20 mouse cellular contexts compared by ENCODE assay signal in genomic region chr3:9341657-9342056, GRCm38 (mm10).
DNase-seq lines count a peak whose midpoint lies in the region; ATAC-seq and TF ChIP-seq lines count a peak whose summit lies in the region.
"Had no signal": no experiment of that assay in that cellular context is flagged by ENCODE, and none has a peak within 500 bp of the region (broad histone marks: within the 10 kb centered on the region; RNA-seq: fewer than 3 reads in every experiment).

No protein-coding gene starts in this region.

- TF ChIP-seq CTCF in cerebellum, adult 2 months (IDR thresholded peaks at IDR 0.05; ENCODE audit: borderline replicate concordance, insufficient read depth, low read depth, low read length), result no peak

- H3K9ac ChIP-seq in hindbrain, embryonic 12.5 days, result no peak overlapping the region
- no peak overlapping the region for H3K9ac ChIP-seq in lung, embryonic 15.5 days
- no peak overlapping the region for H3K9ac ChIP-seq in midbrain, embryonic 15.5 days
- H3K9ac ChIP-seq: heart, embryonic 12.5 days; intestine, embryonic 15.5 days; liver, embryonic 14.5 days; neural tube, embryonic 12.5 days had no signal

- DNase-seq in hindbrain, embryonic 10.5 days (ENCODE audit: low spot score), result no peak
- no peak for DNase-seq in lung, postnatal 10 days
- DNase-seq in midbrain, embryonic 10.5 days (ENCODE audit: low spot score), result no peak
- no peak for DNase-seq in cerebellum, adult 2 months
- DNase-seq: cerebellum, adult 11-12 months; gastrocnemius, postnatal 25 days; heart, adult 11 months; layer of hippocampus, postnatal 36 days had no signal

- no peak overlapping the region for H3K4me3 ChIP-seq in hindbrain, embryonic 10.5 days
- H3K4me3 ChIP-seq in hindbrain, embryonic 12.5 days, result no peak overlapping the region
- H3K4me3 ChIP-seq in lung, embryonic 15.5 days, result no peak overlapping the region
- no peak overlapping the region for H3K4me3 ChIP-seq in midbrain, embryonic 15.5 days
- no peak overlapping the region for H3K4me3 ChIP-seq in midbrain, embryonic 10.5 days
- H3K4me3 ChIP-seq in cerebellum, adult 2 months (replicated peaks; ENCODE audit: insufficient read depth, low read depth, low read length), result no peak overlapping the region
- H3K4me3 ChIP-seq: erythroblast, embryonic 14.5 days; myocyte; neural tube, embryonic 12.5 days had no signal

- TF ChIP-seq POLR2A in cerebellum, adult 2 months (IDR thresholded peaks at IDR 0.05; ENCODE audit: borderline replicate concordance, insufficient read depth, low read length), result no peak

- H3K36me3 ChIP-seq in hindbrain, embryonic 10.5 days, result no peaks in the 10 kb centered on the region
- H3K36me3 ChIP-seq in hindbrain, embryonic 12.5 days, result no peaks in the 10 kb centered on the region
- no peaks in the 10 kb centered on the region for H3K36me3 ChIP-seq in lung, embryonic 15.5 days
- H3K36me3 ChIP-seq in midbrain, embryonic 15.5 days (replicated peaks), result no peaks in the 10 kb centered on the region
- no peaks in the 10 kb centered on the region for H3K36me3 ChIP-seq in midbrain, embryonic 10.5 days
- H3K36me3 ChIP-seq: heart, embryonic 12.5 days; intestine, embryonic 15.5 days; midbrain, embryonic 13.5 days; neural tube, embryonic 12.5 days had no signal

- 0 out of 2 replicates have a peak overlapping the region, but pooled peaks have one; percentile 40 for H3K27ac ChIP-seq in hindbrain, embryonic 10.5 days
- no peak overlapping the region for H3K27ac ChIP-seq in hindbrain, embryonic 12.5 days
- H3K27ac ChIP-seq in lung, embryonic 15.5 days, result peak overlapping the region; percentile 35; the same call in 1 of the 2 replicates
- H3K27ac ChIP-seq in midbrain, embryonic 15.5 days, result no peak overlapping the region
- no peak overlapping the region for H3K27ac ChIP-seq in midbrain, embryonic 10.5 days (replicated peaks)
- H3K27ac ChIP-seq in cerebellum, adult 2 months (ENCODE audit: insufficient read depth, low read length), result no peak overlapping the region
- H3K27ac ChIP-seq: hindbrain, postnatal 0 days; intestine, embryonic 15.5 days; liver, embryonic 14.5 days; midbrain, embryonic 13.5 days; neural tube, embryonic 12.5 days had no signal

- H3K9me3 ChIP-seq in hindbrain, embryonic 10.5 days, result no peaks in the 10 kb centered on the region
- no peaks in the 10 kb centered on the region for H3K9me3 ChIP-seq in hindbrain, embryonic 12.5 days (replicated peaks)
- H3K9me3 ChIP-seq in lung, embryonic 15.5 days, result no peaks in the 10 kb centered on the region
- H3K9me3 ChIP-seq in midbrain, embryonic 15.5 days, result no peaks in the 10 kb centered on the region
- H3K9me3 ChIP-seq in midbrain, embryonic 10.5 days (replicated peaks), result no peaks in the 10 kb centered on the region
- H3K9me3 ChIP-seq: heart, embryonic 12.5 days; intestine, embryonic 15.5 days; midbrain, embryonic 13.5 days; neural tube, embryonic 12.5 days had no signal

- WGBS in hindbrain, embryonic 10.5 days, result 48% methylated on average over 5 of the region's 5 CpGs
- WGBS in hindbrain, embryonic 12.5 days, result 47% methylated on average over 5 of the region's 5 CpGs
- WGBS in lung, embryonic 15.5 days, result 41% methylated on average over 5 of the region's 5 CpGs
- 44% methylated on average over 5 of the region's 5 CpGs for WGBS in midbrain, embryonic 15.5 days
- WGBS in midbrain, embryonic 10.5 days, result 54% methylated on average over 5 of the region's 5 CpGs
- WGBS in cerebellum, adult 2 months, result 76% methylated on average over 5 of the region's 5 CpGs

- ATAC-seq in hindbrain, embryonic 12.5 days (ENCODE audit: low FRiP score), result no peak
- no peak for ATAC-seq in lung, embryonic 15.5 days (ENCODE audit: borderline replicate concordance, extremely low read depth, low FRiP score, low TSS enrichment)
- ATAC-seq in midbrain, embryonic 15.5 days (replicated peaks), result no peak
- ATAC-seq: CD4-positive, CD25-positive, alpha-beta regulatory T cell, adult 4 months had no signal

- no peak overlapping the region for H3K4me2 ChIP-seq in hindbrain, embryonic 12.5 days (replicated peaks)
- H3K4me2 ChIP-seq in lung, embryonic 15.5 days, result no peak overlapping the region
- H3K4me2 ChIP-seq in midbrain, embryonic 15.5 days, result 0 out of 2 replicates have a peak overlapping the region, but pooled peaks have one; percentile 63

- peaks cover 45% of the 10 kb centered on the region for H3K4me1 ChIP-seq in hindbrain, embryonic 10.5 days (replicated peaks)
- H3K4me1 ChIP-seq in hindbrain, embryonic 12.5 days, result peaks cover 27% of the 10 kb centered on the region
- H3K4me1 ChIP-seq in lung, embryonic 15.5 days, result peaks cover 22% of the 10 kb centered on the region
- H3K4me1 ChIP-seq in midbrain, embryonic 15.5 days, result peaks cover 15% of the 10 kb centered on the region
- peaks cover 54% of the 10 kb centered on the region for H3K4me1 ChIP-seq in midbrain, embryonic 10.5 days
- H3K4me1 ChIP-seq in cerebellum, adult 2 months (ENCODE audit: control insufficient read depth, insufficient read depth, low read length), result no peaks in the 10 kb centered on the region

- H3K27me3 ChIP-seq in hindbrain, embryonic 10.5 days (ENCODE audit: insufficient read depth, poor library complexity, severe bottlenecking), result peaks cover 28% of the 10 kb centered on the region
- peaks cover 11% of the 10 kb centered on the region for H3K27me3 ChIP-seq in hindbrain, embryonic 12.5 days
- no peaks in the 10 kb centered on the region for H3K27me3 ChIP-seq in lung, embryonic 15.5 days
- H3K27me3 ChIP-seq in midbrain, embryonic 15.5 days (replicated peaks), result peaks cover 17% of the 10 kb centered on the region
- peaks cover 50% of the 10 kb centered on the region for H3K27me3 ChIP-seq in midbrain, embryonic 10.5 days (ENCODE audit: low read depth, poor library complexity, severe bottlenecking)
- no peaks in the 10 kb centered on the region for H3K27me3 ChIP-seq in cerebellum, adult 2 months (ENCODE audit: control insufficient read depth, insufficient read depth, low read length)
- H3K27me3 ChIP-seq: intestine, embryonic 15.5 days; neural tube, embryonic 12.5 days had no signal

Comparison
In these comparisons a context has a peak if more than half of its experiments do, and no peak if none do; other contexts are left out.
1. H3K27ac ChIP-seq: peak in hindbrain, embryonic 10.5 days (single experiment) and lung, embryonic 15.5 days (single experiment); none in hindbrain, embryonic 12.5 days (single experiment), midbrain, embryonic 15.5 days (single experiment), midbrain, embryonic 10.5 days (single experiment) and cerebellum, adult 2 months (single experiment).